Mouse (Mus musculus) megakaryocyte, adult 5-6 weeks (primary cell): ENCODE results near the gene Cdh12. TPM values are rescaled to one million over a fixed set of nuclear protein-coding genes. Genes with fewer than 3 reads are reported as not detected.
"Not testable (repeated sequence)": the region's sequence is repeated elsewhere in the genome, so short reads cannot be mapped to it uniquely, and the experiment has no call there.

Source experiments
- ATAC-seq: 2 replicates; pipeline ENCODE4 v1.8.0; 2016; ENCODE audit warnings: mild to moderate bottlenecking, inconsistent platforms; ENCODE audit not compliant: poor library complexity, severe bottlenecking
- total RNA-seq, 2 experiments: library from RNA; stranded (forward) in 1 of 2; stranded (reverse) in 1 of 2; fragments of 153-499, 151-499 nt in 1 of 2; fragments of 221-1000, 200-1000 nt in 1 of 2; gene quantifications; 2 replicates each; pipeline versions ENCODE4 v1.2.3 to v1.2.4; 2015 to 2017

Cdh12 gene
- total RNA-seq, 2 experiments from 2014 or later, result not detected

- ATAC-seq, result no peak
These were observed 620.2 kb downstream of the Cdh12 start for GRCm38 (mm10) chr15:21069264-21069663.

- ATAC-seq, result no peak
These were observed 643.8 kb downstream of the Cdh12 start for GRCm38 (mm10) chr15:21092824-21093223.

GRCm38 (mm10) chr15:21109009-21109841 lies 660.2 kb downstream of the Cdh12 start:
- no peak for ATAC-seq

- ATAC-seq, result no peak
These were observed 660.9 kb downstream of the Cdh12 start for GRCm38 (mm10) chr15:21109889-21110500.

GRCm38 (mm10) chr15:21110874-21111603 lies 662.0 kb downstream of the Cdh12 start:
- no peak for ATAC-seq

GRCm38 (mm10) chr15:21114775-21115174 lies 665.7 kb downstream of the Cdh12 start:
- peak; percentile 84 for ATAC-seq

- ATAC-seq, result no peak
These were observed 681.6 kb downstream of the Cdh12 start for GRCm38 (mm10) chr15:21130660-21131059.

GRCm38 (mm10) chr15:21132999-21133398 lies 683.9 kb downstream of the Cdh12 start:
- ATAC-seq, result no peak

GRCm38 (mm10) chr15:21146896-21147295 lies 697.8 kb downstream of the Cdh12 start:
- no peak for ATAC-seq

- ATAC-seq, result no peak
These were observed 704.5 kb downstream of the Cdh12 start for GRCm38 (mm10) chr15:21153602-21154001.

- ATAC-seq, result no peak
These were observed 730.7 kb downstream of the Cdh12 start for GRCm38 (mm10) chr15:21179727-21180126.

GRCm38 (mm10) chr15:21180191-21180590 lies 731.1 kb downstream of the Cdh12 start:
- ATAC-seq, result no peak

GRCm38 (mm10) chr15:21185799-21186198 lies 736.7 kb downstream of the Cdh12 start:
- no peak for ATAC-seq

GRCm38 (mm10) chr15:21210089-21210488 lies 761.0 kb downstream of the Cdh12 start:
- ATAC-seq, result not testable (repeated sequence)

GRCm38 (mm10) chr15:21223006-21223405 lies 773.9 kb downstream of the Cdh12 start:
- ATAC-seq, result no peak

GRCm38 (mm10) chr15:21261318-21261717 lies 812.3 kb downstream of the Cdh12 start:
- ATAC-seq, result no peak

- no peak for ATAC-seq
These were observed 820.8 kb downstream of the Cdh12 start for GRCm38 (mm10) chr15:21269856-21270255.

- ATAC-seq, result no peak
These were observed 848.0 kb downstream of the Cdh12 start for GRCm38 (mm10) chr15:21297051-21297450.

- no peak for ATAC-seq
These were observed 866.4 kb downstream of the Cdh12 start for GRCm38 (mm10) chr15:21315457-21315856.

GRCm38 (mm10) chr15:21343853-21344252 lies 894.8 kb downstream of the Cdh12 start:
- ATAC-seq, result no peak

GRCm38 (mm10) chr15:21344323-21344722 lies 895.3 kb downstream of the Cdh12 start:
- no peak for ATAC-seq

- ATAC-seq, result no peak
These were observed 895.7 kb downstream of the Cdh12 start for GRCm38 (mm10) chr15:21344749-21345148.
